Mouse (Mus musculus) myocyte (in vitro differentiated cells): ENCODE data around the gene Flot2. TPM values are rescaled to one million over a fixed set of nuclear protein-coding genes. Genes with fewer than 3 reads are reported as not detected.
"Not testable (repeated sequence)": the region's sequence is repeated elsewhere in the genome, so short reads cannot be mapped to it uniquely, and the experiment has no call there.

ENCODE experiments used
- H3K27me3 ChIP-seq: one replicate; pipeline ENCODE4 v1.6.1; 2011; ENCODE audit not compliant: control insufficient read depth, insufficient read depth, insufficient read length
- H3K36me3 ChIP-seq: one replicate; pipeline ENCODE4 v1.6.1; 2011; ENCODE audit not compliant: control insufficient read depth, insufficient read depth
- H3K4me2 ChIP-seq: one replicate; pipeline ENCODE4 v1.6.1; 2011; ENCODE audit warnings: low read depth, control low read depth
- H3K4me3 ChIP-seq: one replicate; pipeline ENCODE4 v1.5.1; 2011; ENCODE audit warnings: mild to moderate bottlenecking, control low read depth, moderate library complexity
- H3K79me2 ChIP-seq: one replicate; pipeline ENCODE4 v1.6.1; 2011; ENCODE audit not compliant: control insufficient read depth, insufficient read depth
- H3ac ChIP-seq: one replicate; pipeline ENCODE4 v1.6.1; 2011; ENCODE audit not compliant: control insufficient read depth, insufficient read length
- CEBPB ChIP-seq: IDR thresholded peaks from 2 replicates; pipeline ENCODE4 v1.6.1; 2011; ENCODE audit warnings: mild to moderate bottlenecking, moderate library complexity; ENCODE audit not compliant: poor library complexity, insufficient read depth, severe bottlenecking
- E2F4 ChIP-seq: IDR thresholded peaks from one replicate; pipeline ENCODE4 v1.6.1; 2011; ENCODE audit warnings: mild to moderate bottlenecking, control low read depth, moderate library complexity; ENCODE audit not compliant: insufficient read depth
- MAX ChIP-seq: IDR thresholded peaks from one replicate; pipeline ENCODE4 v1.6.1; 2011; ENCODE audit warnings: low read depth, mild to moderate bottlenecking, control low read depth
- MYOD1 ChIP-seq, 3 experiments: IDR thresholded peaks; one replicate each; pipeline ENCODE4 v1.6.1; 2011; ENCODE audit warnings: control low read depth in 2 of 3, low read depth in 2 of 3, mild to moderate bottlenecking in 2 of 3, moderate library complexity in 1 of 3; ENCODE audit not compliant: insufficient read length in 2 of 3, control insufficient read depth in 1 of 3
- MYOG ChIP-seq, 3 experiments: IDR thresholded peaks; one replicate each; pipeline ENCODE4 v1.6.1; 2011; ENCODE audit warnings: control low read depth in 2 of 3, low read depth in 2 of 3, mild to moderate bottlenecking in 2 of 3; ENCODE audit not compliant: insufficient read length in 2 of 3, control insufficient read depth in 1 of 3, insufficient read depth in 1 of 3
- POLR2A ChIP-seq: IDR thresholded peaks from one replicate; pipeline ENCODE4 v1.6.1; 2011; ENCODE audit warnings: low read depth, mild to moderate bottlenecking, control low read depth, moderate library complexity; ENCODE audit not compliant: insufficient read length
- POLR2AphosphoS2 ChIP-seq: IDR thresholded peaks from one replicate; pipeline ENCODE4 v1.6.1; 2011; ENCODE audit warnings: low read depth, control low read depth; ENCODE audit not compliant: insufficient read length
- REST ChIP-seq: IDR thresholded peaks from one replicate; pipeline ENCODE4 v1.6.1; 2011; ENCODE audit warnings: mild to moderate bottlenecking, control low read depth, moderate library complexity; ENCODE audit not compliant: insufficient read depth, insufficient read length
- SRF ChIP-seq: IDR thresholded peaks from one replicate; pipeline ENCODE4 v1.6.1; 2011; ENCODE audit warnings: low read depth; ENCODE audit not compliant: control insufficient read depth, insufficient read length
- TCF12 ChIP-seq: IDR thresholded peaks from one replicate; pipeline ENCODE4 v1.6.1; 2011; ENCODE audit warnings: mild to moderate bottlenecking, control low read depth; ENCODE audit not compliant: poor library complexity, insufficient read depth, severe bottlenecking
- TCF3 ChIP-seq: IDR thresholded peaks from one replicate; pipeline ENCODE4 v1.6.1; 2011; ENCODE audit warnings: low read depth, control low read depth; ENCODE audit not compliant: insufficient read length
- USF1 ChIP-seq: IDR thresholded peaks from one replicate; pipeline ENCODE4 v1.6.1; 2011; ENCODE audit warnings: low read depth, mild to moderate bottlenecking, control low read depth, moderate library complexity
- polyA plus RNA-seq: library from polyadenylated mRNA; unstranded; fragments of >200 nt; fragmentation: generic; extraction: Trizol; gene quantifications from one replicate; pipeline ENCODE4 v1.2.1, GENCODE M21; 2012; ENCODE audit warnings: missing spikeins

Gene Flot2
- polyA plus RNA-seq, 1 experiment, result 78.8 TPM

- Histone ChIP-seq H3K4me2 (no peak overlapping the region), H3ac (no peak overlapping the region), H3K4me3 (no peak overlapping the region), H3K79me2 (peaks cover 8% of the 10 kb centered on the region), H3K36me3 (peaks cover 8% of the 10 kb centered on the region), H3K27me3 (no peaks in the 10 kb centered on the region)
- TF ChIP-seq E2F4 (no peak), MAX (no peak), TCF3 (no peak), POLR2A (no peak), MYOG (IDR thresholded peaks at IDR 0.05; ENCODE audit: control insufficient read depth in 1 of 3, insufficient read depth in 1 of 3, insufficient read length in 2 of 3, low read depth in 2 of 3) (no peak), TCF12 (no peak), USF1 (no peak), CEBPB (no peak)
Measured at GRCm38 (mm10) chr11:78044758-78045251, 7.1 kb downstream of the Flot2 start.

DNA sequence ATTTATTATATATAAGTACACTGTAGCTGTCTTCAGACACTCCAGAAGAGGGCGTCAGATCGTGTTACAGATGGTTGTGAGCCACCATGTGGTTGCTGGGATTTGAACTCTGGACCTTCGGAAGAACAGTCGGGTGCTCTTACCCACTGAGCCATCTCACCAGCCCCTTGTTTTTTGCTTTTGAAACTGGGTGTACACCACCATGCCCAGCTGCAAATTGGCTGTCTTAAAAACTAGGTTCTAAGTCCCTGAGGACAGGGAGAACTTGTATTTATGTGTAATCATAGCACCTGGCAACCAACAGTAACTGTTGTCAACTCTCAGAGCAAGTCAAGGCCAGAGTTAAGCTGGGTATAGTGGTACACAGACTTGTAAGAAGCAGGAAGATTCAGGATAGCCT, 10.9 kb downstream of the Flot2 start:
- not testable (repeated sequence) for H3K4me2 ChIP-seq, H3ac ChIP-seq, H3K36me3 ChIP-seq, H3K4me3 ChIP-seq, H3K27me3 ChIP-seq, H3K79me2 ChIP-seq

DNA sequence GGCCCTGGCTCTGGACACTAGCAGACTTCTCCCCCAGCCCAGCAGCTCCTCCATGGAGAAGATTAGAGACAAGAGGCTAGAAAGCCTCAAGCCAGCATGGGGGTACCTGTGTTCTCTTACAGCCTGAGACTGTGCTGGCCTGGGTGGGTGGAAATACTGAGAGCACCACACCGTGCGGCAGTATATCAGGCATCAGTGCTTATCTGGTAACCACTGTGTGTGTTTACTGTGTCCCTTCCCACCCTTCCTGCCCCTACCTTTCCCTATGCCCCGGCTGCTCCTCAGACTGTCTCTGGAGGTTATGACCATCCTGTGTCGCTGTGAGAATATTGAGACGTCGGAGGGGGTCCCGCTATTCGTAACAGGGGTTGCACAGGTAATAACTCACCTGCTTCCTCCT, 15.3 kb downstream of the Flot2 start:
- Histone ChIP-seq H3K4me3 (no peak overlapping the region), H3K4me2 (no peak overlapping the region), H3K27me3 (no peaks in the 10 kb centered on the region), H3K79me2 (no peaks in the 10 kb centered on the region), H3K36me3 (peaks cover 17% of the 10 kb centered on the region), H3ac (no peak overlapping the region)
- TF ChIP-seq POLR2AphosphoS2, result no peak
- TF ChIP-seq CEBPB, result no peak
- no peak for TF ChIP-seq MAX
- no peak for TF ChIP-seq USF1
- TF ChIP-seq MYOG (IDR thresholded peaks at IDR 0.05; ENCODE audit: control insufficient read depth in 1 of 3, insufficient read depth in 1 of 3, insufficient read length in 2 of 3, low read depth in 2 of 3), result no peak
- TF ChIP-seq REST, result no peak

- Histone ChIP-seq H3K4me3 (no peak overlapping the region), H3ac (no peak overlapping the region), H3K4me2 (no peak overlapping the region), H3K36me3 (peaks cover 13% of the 10 kb centered on the region), H3K27me3 (no peaks in the 10 kb centered on the region), H3K79me2 (no peaks in the 10 kb centered on the region)
- TF ChIP-seq CEBPB (no peak), REST (no peak), USF1 (no peak), TCF12 (no peak), POLR2A (no peak), MYOG (IDR thresholded peaks at IDR 0.05; ENCODE audit: control insufficient read depth in 1 of 3, insufficient read depth in 1 of 3, insufficient read length in 2 of 3, low read depth in 2 of 3) (no peak), E2F4 (no peak), MAX (no peak), POLR2AphosphoS2 (no peak), SRF (no peak)
Measured at GRCm38 (mm10) chr11:78056946-78057345, 19.2 kb downstream of the Flot2 start.

DNA sequence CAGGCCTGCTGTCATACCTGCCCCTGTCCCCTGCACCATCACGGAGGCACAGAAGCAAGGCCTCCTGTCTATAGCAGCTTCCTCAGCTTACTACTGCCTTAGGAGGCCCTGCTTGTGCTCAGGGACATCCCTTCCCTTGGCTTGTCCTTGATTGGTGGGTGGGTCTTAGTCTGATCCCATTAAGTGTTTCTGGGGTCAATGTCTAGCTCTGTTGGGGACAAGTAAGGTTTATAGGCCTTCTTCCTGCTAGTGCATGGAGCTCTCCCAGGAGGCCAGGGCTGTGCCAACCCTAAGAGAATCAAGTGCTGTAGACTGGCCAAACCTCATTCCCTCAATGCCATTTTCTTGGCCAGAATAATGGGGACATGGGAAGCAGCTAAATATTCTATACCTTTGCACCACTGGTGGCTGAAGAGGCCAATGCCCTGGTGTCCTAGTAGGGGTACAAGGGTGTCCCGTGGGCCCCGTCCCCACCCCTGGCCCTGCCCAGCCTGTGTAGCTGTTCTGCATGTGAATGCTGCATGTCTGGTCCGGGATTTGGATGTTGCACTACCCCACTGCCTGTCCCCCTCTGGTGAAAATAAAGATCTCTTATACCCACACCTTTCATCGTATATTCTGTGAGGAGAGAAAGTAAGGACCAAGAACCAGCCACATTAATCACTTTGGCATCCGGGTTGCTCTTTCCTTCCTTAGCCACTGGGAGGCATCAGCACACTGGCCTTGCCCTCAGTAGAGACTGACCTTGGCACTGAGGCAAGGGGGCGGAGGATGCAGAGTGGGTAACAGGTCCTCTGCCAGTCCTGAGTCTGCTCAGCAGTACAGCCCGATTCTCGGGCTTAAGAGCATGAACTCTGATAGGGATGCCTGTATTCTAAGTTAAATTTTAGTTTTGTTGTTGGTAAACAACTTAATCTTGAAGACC, 22.4 kb downstream of the Flot2 start:
- Histone ChIP-seq H3K36me3 (peaks cover 7% of the 10 kb centered on the region), H3K4me3 (no peak overlapping the region), H3ac (no peak overlapping the region), H3K4me2 (no peak overlapping the region), H3K27me3 (no peaks in the 10 kb centered on the region), H3K79me2 (no peaks in the 10 kb centered on the region)
- TF ChIP-seq TCF12 (no peak), SRF (no peak), POLR2A (no peak)

DNA sequence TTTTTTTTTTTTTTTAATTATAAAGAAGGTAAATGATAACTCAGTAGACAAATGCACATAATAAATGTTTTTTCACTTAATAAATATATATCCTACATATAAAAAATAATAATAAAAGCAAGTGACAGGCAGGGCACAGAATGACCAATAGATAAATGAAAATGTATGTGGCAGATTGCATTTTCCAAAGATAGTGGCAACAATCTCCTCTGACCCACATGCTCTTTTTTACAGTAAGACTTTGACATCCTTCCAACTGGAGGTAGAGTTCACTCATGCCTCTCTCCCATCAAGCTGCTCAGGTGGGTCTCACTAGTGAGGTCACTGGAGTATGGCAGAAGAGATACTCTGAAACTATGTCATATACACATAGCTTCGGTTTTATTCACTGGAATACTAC, 24.8 kb downstream of the Flot2 start:
- no peak overlapping the region for H3K4me2 ChIP-seq
- no peaks in the 10 kb centered on the region for H3K27me3 ChIP-seq
- H3K36me3 ChIP-seq, result no peaks in the 10 kb centered on the region
- H3ac ChIP-seq, result no peak overlapping the region
- no peak overlapping the region for H3K4me3 ChIP-seq
- no peak for TF ChIP-seq REST
- no peak for TF ChIP-seq TCF12
- TF ChIP-seq SRF, result no peak
- TF ChIP-seq MYOG (IDR thresholded peaks at IDR 0.05; ENCODE audit: control insufficient read depth in 1 of 3, insufficient read depth in 1 of 3, insufficient read length in 2 of 3, low read depth in 2 of 3), result no peak
- no peak for TF ChIP-seq TCF3
- no peak for TF ChIP-seq POLR2AphosphoS2
- TF ChIP-seq MYOD1 (IDR thresholded peaks at IDR 0.05; ENCODE audit: control insufficient read depth in 1 of 3, insufficient read length in 2 of 3, low read depth in 2 of 3), result no peak
- no peak for TF ChIP-seq E2F4
- TF ChIP-seq MAX, result no peak
- TF ChIP-seq CEBPB, result no peak
- no peak for TF ChIP-seq USF1
- TF ChIP-seq POLR2A, result no peak
- H3K79me2 ChIP-seq, result no peaks in the 10 kb centered on the region
